Mouse (Mus musculus) right cerebral cortex, adult 2 months (tissue): ENCODE measurements around the gene Usp20.
A peak's percentile ranks its signal among the peaks of the same experiment; 100 is the strongest.

Experiments
- DNase-seq, 2 experiments: peaks; one replicate each; pipeline ENCODE4 v3.0.0; 2021 to 2022; ENCODE audit warnings: low spot score in 2 of 2

Gene Usp20

DNA sequence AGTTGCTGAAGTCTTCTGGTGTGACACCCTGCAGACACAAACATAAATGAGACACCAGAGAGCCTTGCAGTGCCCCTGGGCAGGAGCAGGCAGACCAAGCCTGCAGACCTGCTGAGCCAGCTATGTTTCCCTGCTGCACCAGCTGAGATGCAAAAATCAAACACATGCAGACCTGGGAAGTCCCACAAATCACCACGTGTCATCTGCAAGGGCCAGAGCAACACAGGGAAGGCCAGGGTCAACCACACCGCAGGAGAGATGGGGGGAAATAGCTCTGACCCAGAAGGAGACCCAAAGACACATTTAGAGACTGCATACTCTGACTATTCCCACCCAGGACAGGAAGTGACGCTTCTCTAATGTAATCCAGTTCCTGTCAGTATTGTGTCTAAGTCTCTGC, 58.4 kb downstream of the Usp20 start:
- DNase-seq, result no peak

GRCm38 (mm10) chr2:31041386-31041785, 59.3 kb downstream of the Usp20 start:
- peak in 1 of 2 experiments; percentile 45 for DNase-seq

- no peak for DNase-seq
These were observed 60.8 kb downstream of the Usp20 start for GRCm38 (mm10) chr2:31042881-31043280.

DNA sequence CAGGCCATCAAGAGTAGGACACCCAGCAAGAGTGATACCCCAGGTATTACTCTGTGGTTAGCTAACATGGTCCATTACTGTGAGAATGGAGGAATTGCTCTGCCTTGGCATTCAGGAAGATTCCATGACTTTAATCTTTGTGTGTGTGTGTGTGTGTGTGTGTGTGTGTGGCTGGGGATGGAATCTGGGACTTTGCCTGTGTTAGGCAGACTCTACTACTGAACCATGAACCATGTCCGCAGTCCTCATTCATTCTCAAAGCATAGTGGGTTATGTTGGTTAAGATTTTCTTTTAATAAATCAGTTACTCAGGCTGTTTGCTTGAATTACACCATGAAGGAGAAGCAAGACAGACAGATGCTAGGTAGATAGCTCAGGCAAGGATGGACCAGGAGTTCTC, 61.8 kb downstream of the Usp20 start:
- no peak for DNase-seq

DNA sequence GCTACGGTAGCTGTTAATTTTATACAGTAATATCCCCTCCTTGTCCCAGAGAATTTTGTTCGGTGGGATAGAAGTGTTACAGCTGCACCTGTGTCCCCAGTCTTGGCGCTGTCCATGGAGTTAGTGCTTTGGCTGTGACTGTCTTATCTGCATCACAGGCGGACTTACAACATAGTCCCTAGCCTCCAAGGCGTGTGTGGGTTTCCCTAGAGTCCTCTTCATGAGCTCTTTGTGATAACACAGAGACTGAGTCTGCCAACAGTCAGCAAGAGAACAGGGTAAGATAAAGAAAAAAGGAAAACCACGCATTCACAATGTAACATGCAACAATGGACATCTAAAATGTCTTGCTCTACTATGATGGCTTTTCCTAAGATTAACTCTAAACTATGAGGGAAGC, 66.0 kb downstream of the Usp20 start:
- DNase-seq, result no peak

- DNase-seq, result no peak
These were observed 70.4 kb downstream of the Usp20 start for GRCm38 (mm10) chr2:31052441-31052840.

DNA sequence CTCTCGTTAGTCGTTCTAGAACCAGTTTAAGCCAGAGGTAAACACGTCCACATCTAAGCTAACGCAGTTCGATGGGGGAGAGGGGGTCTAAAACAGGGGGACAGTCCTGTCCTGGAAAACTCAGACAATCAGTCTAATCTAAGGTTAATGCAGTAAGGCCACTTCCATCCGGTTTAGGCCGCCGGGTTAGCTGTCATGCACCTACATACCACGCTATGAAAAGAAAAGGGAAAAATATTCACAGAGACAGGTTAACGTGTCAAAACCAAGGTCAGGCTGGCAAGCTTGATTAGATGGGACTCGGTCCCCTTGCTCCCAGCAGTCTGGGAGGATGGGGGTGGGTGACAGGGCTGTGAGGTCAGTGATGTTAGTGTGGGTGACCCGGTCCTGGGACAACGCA, 71.3 kb downstream of the Usp20 start:
- no peak for DNase-seq

DNA sequence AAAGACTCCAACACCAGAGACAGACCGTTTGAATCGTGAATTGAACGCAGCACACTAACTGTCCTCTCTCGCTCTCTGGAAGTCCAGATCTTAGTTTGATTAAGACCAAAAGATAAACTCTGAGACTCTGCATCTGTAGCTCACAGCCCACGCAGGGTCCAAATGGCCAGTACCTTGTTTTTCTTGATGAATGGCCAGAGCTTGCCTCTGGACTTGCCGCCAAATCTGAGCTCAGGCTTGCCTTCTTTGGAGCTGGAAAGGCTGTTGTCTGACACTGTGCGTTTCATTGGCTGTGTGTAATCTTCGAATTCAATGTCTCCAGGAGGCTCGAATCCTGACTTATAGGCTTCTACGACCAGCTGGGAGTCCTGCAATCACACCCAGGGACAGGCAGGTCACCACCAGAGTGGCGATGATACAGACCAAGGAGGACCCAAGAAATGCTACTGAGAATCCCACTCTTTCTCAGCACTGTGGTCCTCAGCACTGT, 71.8 kb downstream of the Usp20 start:
- no peak for DNase-seq

DNA sequence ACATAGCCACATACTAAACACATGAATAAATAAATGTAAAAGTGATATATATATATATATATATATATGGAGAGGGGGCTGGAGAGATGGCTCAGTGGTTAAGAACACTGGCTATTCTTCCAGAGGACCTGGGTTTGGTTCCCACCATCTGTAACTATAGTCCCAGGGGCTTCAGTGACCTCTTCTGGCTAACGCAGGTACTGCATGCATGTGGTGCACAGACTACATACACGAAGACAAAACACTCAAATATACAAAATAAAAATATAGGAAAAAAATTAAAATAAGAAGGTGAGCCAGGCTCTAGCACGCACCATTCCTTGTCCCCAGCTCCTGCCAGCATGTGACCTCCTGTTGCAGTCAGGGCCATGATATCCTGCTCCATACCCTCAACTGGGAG, 74.0 kb downstream of the Usp20 start:
- DNase-seq, result no peak

- peak in 1 of 2 experiments; percentile 13 for DNase-seq
These were observed 75.6 kb downstream of the Usp20 start for GRCm38 (mm10) chr2:31057549-31058177.

DNA sequence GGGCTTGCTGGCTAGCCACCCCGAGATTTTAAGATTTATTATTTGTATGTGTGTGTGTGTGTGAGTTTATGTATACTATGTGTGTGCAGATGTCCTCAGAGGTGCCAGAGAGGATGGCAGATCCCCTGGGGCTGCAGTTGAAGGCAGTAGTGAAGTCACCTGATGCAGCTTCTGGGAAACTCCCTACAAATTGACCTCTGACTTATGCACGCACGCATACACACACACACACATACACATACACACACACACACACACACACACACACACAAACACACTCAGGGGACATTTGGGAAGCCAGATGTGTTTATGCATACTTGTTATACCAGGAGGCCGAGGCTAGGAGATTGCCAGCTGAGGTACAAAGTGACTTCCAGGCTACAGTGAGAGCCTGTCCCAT, 76.4 kb downstream of the Usp20 start:
- no peak for DNase-seq

DNA sequence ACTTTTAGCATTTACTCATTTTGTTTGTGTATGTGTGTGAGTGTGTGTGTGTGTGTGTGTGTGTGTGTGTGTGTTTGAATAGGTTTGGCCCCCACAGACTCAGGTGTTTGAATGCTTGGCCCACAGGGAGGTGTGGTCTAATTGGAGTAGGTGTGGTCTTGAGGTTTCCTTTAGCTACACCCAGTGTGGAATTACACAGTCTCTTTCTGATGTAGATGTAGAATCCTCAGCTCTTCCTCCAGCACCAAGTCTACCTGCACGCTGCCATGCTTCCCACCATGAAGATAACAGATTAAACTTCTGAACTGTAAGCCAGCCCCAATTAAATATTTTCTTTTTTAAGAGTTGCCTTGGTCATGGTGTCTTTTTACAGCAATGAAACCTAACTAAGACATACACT, 78.2 kb downstream of the Usp20 start:
- no peak for DNase-seq

GRCm38 (mm10) chr2:31060787-31061730, 79.0 kb downstream of the Usp20 start:
- no peak for DNase-seq

GRCm38 (mm10) chr2:31061868-31062628, 80.0 kb downstream of the Usp20 start:
- no peak for DNase-seq

DNA sequence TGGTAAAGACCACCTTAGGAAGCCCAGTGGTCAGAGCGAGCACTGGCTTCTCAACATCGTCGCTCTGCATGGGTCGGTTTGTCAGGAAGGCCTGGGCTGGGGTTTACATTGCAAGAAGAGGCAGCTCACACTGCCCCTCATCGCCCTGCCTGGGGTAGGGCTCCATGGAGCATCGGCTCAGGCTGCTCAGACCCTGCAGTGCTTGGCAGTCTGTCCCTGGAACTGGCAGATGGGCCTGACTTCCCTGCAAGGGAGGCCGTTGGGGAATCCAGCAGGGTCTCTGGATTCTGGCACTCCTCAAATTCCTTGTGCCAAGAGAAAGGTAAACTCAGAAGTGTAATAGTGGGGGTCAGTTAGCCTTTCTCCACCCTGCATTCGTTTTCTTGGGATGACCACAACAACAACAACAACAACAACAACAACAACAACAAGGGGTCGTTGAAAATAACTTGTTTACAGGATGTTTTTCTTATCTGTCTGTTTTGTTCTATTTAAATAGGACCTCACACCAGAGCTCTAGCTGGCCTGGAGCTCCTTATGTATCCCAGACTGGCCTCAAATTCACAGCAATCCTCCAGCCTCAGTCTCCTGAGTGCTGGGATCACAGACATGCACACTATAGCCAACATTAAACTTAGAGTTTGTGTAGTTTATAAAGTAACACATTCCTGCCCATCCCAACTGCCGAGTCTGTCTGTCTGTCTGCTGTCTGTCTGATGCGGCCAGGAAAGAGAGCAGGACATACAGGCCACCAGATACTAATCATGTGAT, 84.1 kb downstream of the Usp20 start:
- DNase-seq, result no peak

- no peak for DNase-seq
These were observed 85.0 kb downstream of the Usp20 start for GRCm38 (mm10) chr2:31067059-31067595.

DNA sequence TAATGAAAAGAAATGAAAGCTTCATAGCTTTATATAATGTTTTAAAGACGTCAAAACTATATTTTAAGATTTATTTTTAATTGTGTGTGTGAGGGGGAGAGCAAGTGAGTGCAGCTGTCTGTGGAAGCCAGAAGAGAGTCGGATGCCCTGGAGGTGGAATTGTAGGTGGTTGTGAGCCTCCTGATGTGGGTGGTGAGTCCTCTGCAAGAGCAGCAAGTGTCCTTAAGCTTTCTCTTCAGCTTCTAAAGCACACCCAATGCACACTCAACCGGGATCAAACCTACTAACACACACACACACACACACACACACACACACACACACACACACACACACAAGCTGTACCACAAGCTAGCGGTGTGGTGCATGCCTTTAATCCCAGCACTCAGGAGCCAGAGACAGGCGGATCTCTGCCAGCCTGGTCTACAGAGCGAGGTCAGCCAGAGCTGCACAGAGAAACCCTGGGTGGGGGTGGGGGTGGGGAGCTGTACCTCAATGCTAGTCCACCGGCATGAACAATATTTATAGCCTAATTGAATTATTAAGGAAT, 85.7 kb downstream of the Usp20 start:
- peak; percentile 59 to 68 for DNase-seq

DNA sequence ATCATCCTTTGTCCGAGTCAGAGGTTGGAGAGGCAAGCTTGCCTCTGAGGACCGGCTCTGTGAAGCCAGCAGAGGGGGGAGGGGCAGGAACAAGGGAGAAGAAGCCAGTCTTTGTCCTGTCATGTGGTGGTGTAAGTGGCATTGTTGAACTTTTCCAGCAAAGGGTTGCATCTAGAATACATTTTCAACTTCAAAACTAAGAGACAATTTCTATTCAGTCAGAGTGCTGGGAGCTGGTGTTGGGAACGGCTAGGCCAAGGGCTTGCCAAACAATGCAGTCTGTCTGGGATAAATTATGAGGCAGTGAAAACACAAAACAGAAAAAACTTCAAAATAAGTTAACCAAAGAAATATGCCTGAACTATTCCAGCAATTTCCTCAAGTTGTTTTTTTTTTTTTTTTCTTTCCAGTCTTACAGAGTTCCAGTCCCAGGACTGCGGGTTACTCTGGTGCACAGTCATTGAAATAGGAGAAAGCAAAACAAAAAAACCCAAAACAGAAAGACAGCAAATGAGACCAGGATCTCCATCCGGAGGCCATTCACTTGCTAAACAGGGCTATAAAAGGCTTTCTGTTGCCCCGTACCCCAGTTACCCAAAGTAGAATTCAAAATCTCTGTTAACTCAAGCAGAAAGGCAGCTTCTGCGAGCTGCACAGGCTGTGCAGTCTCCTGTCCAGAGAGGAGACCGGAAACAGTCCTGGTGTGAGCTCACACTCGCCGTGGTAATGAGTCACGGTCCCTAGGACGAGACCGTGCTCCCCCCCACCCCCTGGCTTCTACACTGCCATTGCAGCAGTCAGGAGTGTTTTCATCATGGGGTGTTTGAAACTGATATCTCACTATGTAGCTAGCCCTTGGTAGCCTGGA, 86.4 kb downstream of the Usp20 start:
- DNase-seq, result peak; percentile 48 to 59

DNA sequence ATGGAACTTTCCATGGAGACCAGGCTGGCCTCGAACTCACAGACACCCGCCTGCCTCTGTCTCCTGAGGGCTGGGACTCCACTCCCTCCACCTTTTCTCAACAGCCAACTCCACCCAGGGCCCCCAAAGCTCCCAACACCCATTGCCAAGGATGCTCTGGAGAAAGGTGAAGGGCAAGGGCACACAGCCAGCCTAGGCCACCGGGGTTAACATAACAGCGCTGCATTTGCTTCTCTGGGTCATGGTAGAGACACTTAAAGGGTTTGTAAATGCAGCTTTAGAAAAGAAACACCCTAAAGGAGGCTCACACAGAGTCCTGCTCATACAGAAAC, 87.0 kb downstream of the Usp20 start:
- DNase-seq, result no peak

DNA sequence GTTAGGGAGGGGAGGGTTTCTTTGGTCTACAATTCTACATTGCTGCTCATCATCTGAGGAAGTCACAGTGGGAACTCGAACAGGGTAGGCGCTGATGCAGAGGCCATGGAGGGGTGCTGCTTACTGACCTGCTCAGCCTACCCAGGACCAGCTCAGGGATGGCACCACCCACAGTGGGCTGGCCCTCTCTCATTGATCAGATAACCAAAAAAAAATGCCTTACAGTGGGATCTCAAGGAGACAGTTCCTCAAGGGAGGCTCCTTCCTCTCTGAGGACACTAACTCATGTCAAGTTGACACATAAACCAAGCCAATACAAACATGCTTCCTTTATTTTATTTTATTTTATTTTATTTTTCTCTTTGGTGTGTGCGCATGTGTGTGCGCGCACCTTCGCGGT, 87.4 kb downstream of the Usp20 start:
- DNase-seq, result no peak
